Mouse (Mus musculus) liver, embryonic 15.5 days (tissue): Measurements from ENCODE around the gene Hecw1. TPM values are rescaled to one million over a fixed set of nuclear protein-coding genes. Genes with fewer than 3 reads are reported as not detected.

Experiments
- ATAC-seq: fragments of 200-750 bp; cut with Nextera tagmentation; 2 replicates; pipeline ENCODE4 v1.8.0; 2017; ENCODE audit warnings: moderate number of reproducible peaks, mild to moderate bottlenecking, moderate library complexity; ENCODE audit not compliant: insufficient read depth
- H3K27ac ChIP-seq: fragments of 300-500 bp; sonication (generic); replicated peaks from 2 replicates; pipeline ENCODE4 v1.5.1; 2015; ENCODE audit warnings: mild to moderate bottlenecking, inconsistent platforms
- H3K27me3 ChIP-seq: fragments of 300-500 bp; sonication (generic); 2 replicates; pipeline ENCODE4 v1.6.1; 2015; ENCODE audit warnings: mild to moderate bottlenecking, inconsistent platforms
- H3K36me3 ChIP-seq: fragments of 300-500 bp; sonication (generic); replicated peaks from 2 replicates; pipeline ENCODE4 v1.6.1; 2015; ENCODE audit warnings: moderate library complexity, mild to moderate bottlenecking, inconsistent platforms
- H3K4me1 ChIP-seq: fragments of 300-500 bp; sonication (generic); replicated peaks from 2 replicates; pipeline ENCODE4 v1.6.1; 2015; ENCODE audit warnings: inconsistent platforms
- H3K4me2 ChIP-seq: fragments of 300-500 bp; sonication (generic); 2 replicates; pipeline ENCODE4 v1.6.1; 2015; ENCODE audit warnings: moderate library complexity, mild to moderate bottlenecking, inconsistent platforms
- H3K4me3 ChIP-seq: fragments of 300-500 bp; sonication (generic); replicated peaks from 2 replicates; pipeline ENCODE4 v1.5.1; 2015; ENCODE audit warnings: mild to moderate bottlenecking, inconsistent platforms
- H3K9ac ChIP-seq: fragments of 300-500 bp; sonication (generic); 2 replicates; pipeline ENCODE4 v1.6.1; 2015; ENCODE audit warnings: moderate library complexity, mild to moderate bottlenecking, inconsistent platforms
- H3K9me3 ChIP-seq: fragments of 300-500 bp; sonication (generic); replicated peaks from 2 replicates; pipeline ENCODE4 v1.6.1; 2016; ENCODE audit warnings: inconsistent platforms
- WGBS: fragments of 180-500 bp; shearing (Covaris S2); methylation state at CpG from one replicate; pipeline ENCODE4 v1.1.7; 2015; ENCODE audit warnings: mixed read lengths; ENCODE audit not compliant: insufficient replicate concordance; 5-methylcytosine and 5-hydroxymethylcytosine counted together
- polyA plus RNA-seq: library from polyadenylated mRNA; unstranded; fragments of >200 nt; fragmentation: Nextera tagmentation; extraction: Ambion mirVana; gene quantifications from 2 replicates; pipeline ENCODE4 v1.2.1, GENCODE M21; 2015

The Hecw1 gene
- polyA plus RNA-seq, 1 experiment from 2014 or later, result 0.10 TPM

- H3K4me2 ChIP-seq, result no peak overlapping the region
- H3K27ac ChIP-seq, result no peak overlapping the region
- ATAC-seq, result no peak
- no peaks in the 10 kb centered on the region for H3K36me3 ChIP-seq
- H3K9ac ChIP-seq, result no peak overlapping the region
- no peak overlapping the region for H3K4me3 ChIP-seq
- no peaks in the 10 kb centered on the region for H3K27me3 ChIP-seq
- WGBS, result 65% methylated on average over 8 of the region's 8 CpGs
- no peaks in the 10 kb centered on the region for H3K4me1 ChIP-seq
- no peaks in the 10 kb centered on the region for H3K9me3 ChIP-seq
Measured at GRCm38 (mm10) chr13:14498780-14499179, 24.2 kb downstream of the Hecw1 start.

GRCm38 (mm10) chr13:14496954-14497353 lies 26.1 kb downstream of the Hecw1 start:
- 41% methylated on average over 2 of the region's 2 CpGs for WGBS
- no peak overlapping the region for H3K27ac ChIP-seq
- no peak overlapping the region for H3K9ac ChIP-seq
- no peaks in the 10 kb centered on the region for H3K9me3 ChIP-seq
- H3K36me3 ChIP-seq, result no peaks in the 10 kb centered on the region
- no peak for ATAC-seq
- no peak overlapping the region for H3K4me2 ChIP-seq
- no peak overlapping the region for H3K4me3 ChIP-seq
- no peaks in the 10 kb centered on the region for H3K27me3 ChIP-seq
- H3K4me1 ChIP-seq, result no peaks in the 10 kb centered on the region

- no peak overlapping the region for H3K27ac ChIP-seq
- no peak overlapping the region for H3K9ac ChIP-seq
- H3K36me3 ChIP-seq, result no peaks in the 10 kb centered on the region
- 71% methylated on average over 2 of the region's 2 CpGs for WGBS
- H3K4me1 ChIP-seq, result no peaks in the 10 kb centered on the region
- H3K4me2 ChIP-seq, result no peak overlapping the region
- no peak for ATAC-seq
- H3K27me3 ChIP-seq, result no peaks in the 10 kb centered on the region
- H3K4me3 ChIP-seq, result no peak overlapping the region
- H3K9me3 ChIP-seq, result no peaks in the 10 kb centered on the region
Measured at GRCm38 (mm10) chr13:14487812-14488211, 35.2 kb downstream of the Hecw1 start.

GRCm38 (mm10) chr13:14471121-14471520 lies 51.9 kb downstream of the Hecw1 start:
- no peaks in the 10 kb centered on the region for H3K9me3 ChIP-seq
- H3K4me3 ChIP-seq, result no peak overlapping the region
- ATAC-seq, result no peak
- no peak overlapping the region for H3K9ac ChIP-seq
- WGBS, result 46% methylated on average over 1 of the region's 1 CpGs
- H3K36me3 ChIP-seq, result no peaks in the 10 kb centered on the region
- no peaks in the 10 kb centered on the region for H3K4me1 ChIP-seq
- no peak overlapping the region for H3K27ac ChIP-seq
- H3K4me2 ChIP-seq, result no peak overlapping the region
- no peaks in the 10 kb centered on the region for H3K27me3 ChIP-seq

GRCm38 (mm10) chr13:14467517-14467916 lies 55.5 kb downstream of the Hecw1 start:
- no peaks in the 10 kb centered on the region for H3K4me1 ChIP-seq
- H3K36me3 ChIP-seq, result no peaks in the 10 kb centered on the region
- H3K27me3 ChIP-seq, result no peaks in the 10 kb centered on the region
- H3K9me3 ChIP-seq, result no peaks in the 10 kb centered on the region
- H3K9ac ChIP-seq, result no peak overlapping the region
- no peak overlapping the region for H3K4me3 ChIP-seq
- no peak for ATAC-seq
- H3K27ac ChIP-seq, result no peak overlapping the region
- WGBS, result 50% methylated on average over 3 of the region's 3 CpGs
- H3K4me2 ChIP-seq, result no peak overlapping the region

GRCm38 (mm10) chr13:14461036-14461435 lies 62.0 kb downstream of the Hecw1 start:
- Histone ChIP-seq H3K27me3 (no peaks in the 10 kb centered on the region), H3K9me3 (no peaks in the 10 kb centered on the region), H3K27ac (no peak overlapping the region), H3K4me3 (no peak overlapping the region), H3K36me3 (no peaks in the 10 kb centered on the region), H3K4me2 (no peak overlapping the region), H3K4me1 (no peaks in the 10 kb centered on the region), H3K9ac (no peak overlapping the region)
- WGBS, result 48% methylated on average over 5 of the region's 5 CpGs
- no peak for ATAC-seq

GRCm38 (mm10) chr13:14457043-14457442 lies 66.0 kb downstream of the Hecw1 start:
- no peak overlapping the region for H3K4me3 ChIP-seq
- H3K36me3 ChIP-seq, result no peaks in the 10 kb centered on the region
- H3K9ac ChIP-seq, result no peak overlapping the region
- no peaks in the 10 kb centered on the region for H3K4me1 ChIP-seq
- no peak for ATAC-seq
- no peak overlapping the region for H3K27ac ChIP-seq
- H3K27me3 ChIP-seq, result no peaks in the 10 kb centered on the region
- WGBS, result 43% methylated on average over 2 of the region's 2 CpGs
- no peaks in the 10 kb centered on the region for H3K9me3 ChIP-seq
- H3K4me2 ChIP-seq, result no peak overlapping the region

GRCm38 (mm10) chr13:14439540-14439939 lies 83.5 kb downstream of the Hecw1 start:
- Histone ChIP-seq H3K4me2 (no peak overlapping the region), H3K4me1 (no peaks in the 10 kb centered on the region), H3K27ac (no peak overlapping the region), H3K9ac (no peak overlapping the region), H3K27me3 (no peaks in the 10 kb centered on the region), H3K36me3 (no peaks in the 10 kb centered on the region), H3K9me3 (no peaks in the 10 kb centered on the region), H3K4me3 (no peak overlapping the region)
- no peak for ATAC-seq

- ATAC-seq, result no peak
- WGBS, result 72% methylated on average over 6 of the region's 6 CpGs
- H3K4me2 ChIP-seq, result no peak overlapping the region
Measured at GRCm38 (mm10) chr13:14428845-14429553, 94.0 kb downstream of the Hecw1 start.

GRCm38 (mm10) chr13:14424836-14425235 lies 98.2 kb downstream of the Hecw1 start:
- no peak for ATAC-seq
- no peak overlapping the region for H3K4me3 ChIP-seq

More at GRCm38 (mm10) chr13:14428845-14429553, 94.0 kb downstream of the Hecw1 start:
- H3K4me3 ChIP-seq, result no peak overlapping the region
- no peak overlapping the region for H3K27ac ChIP-seq
- no peak overlapping the region for H3K9ac ChIP-seq
- H3K27me3 ChIP-seq, result no peaks in the 10 kb centered on the region
- no peaks in the 10 kb centered on the region for H3K36me3 ChIP-seq
- H3K9me3 ChIP-seq, result no peaks in the 10 kb centered on the region
- H3K4me1 ChIP-seq, result no peaks in the 10 kb centered on the region

GRCm38 (mm10) chr13:14413405-14413804 lies 109.6 kb downstream of the Hecw1 start:
- no peaks in the 10 kb centered on the region for H3K4me1 ChIP-seq
- H3K4me2 ChIP-seq, result no peak overlapping the region
- no peak overlapping the region for H3K27ac ChIP-seq
- no peaks in the 10 kb centered on the region for H3K9me3 ChIP-seq
- no peak overlapping the region for H3K4me3 ChIP-seq
- H3K9ac ChIP-seq, result no peak overlapping the region
- H3K27me3 ChIP-seq, result no peaks in the 10 kb centered on the region
- ATAC-seq, result no peak
- WGBS, result 46% methylated on average over 1 of the region's 1 CpGs
- no peaks in the 10 kb centered on the region for H3K36me3 ChIP-seq

More at GRCm38 (mm10) chr13:14424836-14425235, 98.2 kb downstream of the Hecw1 start:
- Histone ChIP-seq H3K27me3 (no peaks in the 10 kb centered on the region), H3K4me2 (no peak overlapping the region), H3K36me3 (no peaks in the 10 kb centered on the region), H3K9me3 (no peaks in the 10 kb centered on the region), H3K9ac (no peak overlapping the region), H3K27ac (no peak overlapping the region), H3K4me1 (no peaks in the 10 kb centered on the region)
- 49% methylated on average over 2 of the region's 2 CpGs for WGBS

- no peak overlapping the region for H3K4me2 ChIP-seq
- H3K27ac ChIP-seq, result no peak overlapping the region
- H3K4me1 ChIP-seq, result no peaks in the 10 kb centered on the region
- no peak overlapping the region for H3K9ac ChIP-seq
- H3K36me3 ChIP-seq, result no peaks in the 10 kb centered on the region
- no peaks in the 10 kb centered on the region for H3K27me3 ChIP-seq
- H3K4me3 ChIP-seq, result no peak overlapping the region
- ATAC-seq, result no peak
- H3K9me3 ChIP-seq, result no peaks in the 10 kb centered on the region
Measured at GRCm38 (mm10) chr13:14374470-14374869, 148.6 kb downstream of the Hecw1 start.
